Mouse (Mus musculus): ENCODE data around the gene Atp5f1.

Gene Atp5f1

DNA sequence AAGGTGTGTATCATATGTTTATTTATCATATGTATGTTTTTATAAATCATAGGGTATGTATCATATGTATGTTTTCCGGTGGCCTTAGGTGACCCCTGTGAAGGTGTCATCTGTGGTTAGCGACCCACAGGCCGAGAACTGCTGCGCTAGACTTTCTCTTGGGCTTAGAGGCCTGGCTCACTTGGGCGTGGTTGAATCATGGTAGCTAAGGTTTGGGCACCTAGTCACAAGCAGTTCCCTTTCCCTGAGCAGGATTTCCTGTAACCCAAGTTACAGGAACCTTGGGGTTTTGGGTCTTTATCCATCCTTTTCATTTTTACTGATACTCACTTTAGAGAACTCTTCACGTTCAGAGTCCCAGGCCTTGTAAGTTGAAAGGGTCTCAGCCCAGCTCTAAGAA is 59.6 kb downstream of the Atp5f1 start:
- no peak for DNase-seq (ENCODE audit: low spot score in 2 of 2)

DNA sequence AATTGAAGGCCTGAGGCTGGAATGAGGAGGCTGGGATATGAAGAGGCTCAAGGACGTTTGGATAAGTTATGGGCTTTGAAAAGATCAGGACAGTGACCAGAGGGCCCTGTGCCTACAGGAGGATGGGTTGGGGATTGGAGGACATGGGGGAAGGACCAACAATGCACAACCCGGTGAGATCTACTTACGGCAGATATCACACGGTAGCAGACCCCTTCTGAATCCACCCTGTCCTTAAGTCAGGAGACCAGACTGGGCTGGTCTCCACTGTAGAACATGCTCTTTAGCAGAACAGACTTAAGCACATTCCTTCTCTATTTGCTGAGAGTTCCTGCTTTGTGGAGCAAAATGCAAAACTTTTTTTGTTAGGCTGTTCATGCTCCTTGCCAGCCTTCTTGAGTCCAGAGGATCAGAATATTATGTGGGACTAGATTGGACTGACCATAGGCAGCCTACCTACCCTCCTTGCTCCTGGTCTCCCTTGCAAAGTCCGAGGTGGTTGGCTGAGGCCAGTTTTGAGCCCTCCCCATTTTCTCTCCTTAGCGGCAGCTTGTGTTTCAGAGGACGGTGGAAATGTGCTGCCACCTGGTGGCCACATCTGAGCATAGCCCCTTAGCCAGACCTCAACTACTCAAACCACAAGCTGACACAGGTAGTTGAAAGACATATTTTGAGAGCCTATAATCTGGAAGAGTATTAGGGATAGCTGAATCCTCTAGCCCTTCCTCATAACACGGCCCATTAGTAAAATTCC is 60.3 kb downstream of the Atp5f1 start:
- peak; percentile 66 to 84 for DNase-seq (ENCODE audit: low spot score in 2 of 2)

DNA sequence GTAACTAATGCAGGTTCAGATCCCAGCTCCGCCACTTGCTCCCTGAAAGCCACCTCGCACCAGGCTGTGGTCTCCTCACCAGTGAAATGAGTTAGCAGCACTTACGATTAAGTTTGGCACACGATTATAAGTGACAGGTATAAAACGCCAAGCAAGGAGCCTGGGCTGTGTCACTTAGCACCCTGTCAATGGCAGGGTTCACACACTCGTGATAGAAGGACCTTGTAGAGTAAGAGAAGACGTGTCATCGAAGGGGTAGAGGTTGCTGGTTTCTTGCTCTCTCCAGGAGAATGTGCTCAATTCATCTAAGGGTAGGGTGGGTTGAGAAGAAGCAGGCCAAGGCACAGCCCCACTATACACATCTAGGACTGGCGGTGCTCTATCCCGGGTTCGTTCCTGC is 61.0 kb downstream of the Atp5f1 start:
- DNase-seq (ENCODE audit: low spot score in 2 of 2), result no peak

DNA sequence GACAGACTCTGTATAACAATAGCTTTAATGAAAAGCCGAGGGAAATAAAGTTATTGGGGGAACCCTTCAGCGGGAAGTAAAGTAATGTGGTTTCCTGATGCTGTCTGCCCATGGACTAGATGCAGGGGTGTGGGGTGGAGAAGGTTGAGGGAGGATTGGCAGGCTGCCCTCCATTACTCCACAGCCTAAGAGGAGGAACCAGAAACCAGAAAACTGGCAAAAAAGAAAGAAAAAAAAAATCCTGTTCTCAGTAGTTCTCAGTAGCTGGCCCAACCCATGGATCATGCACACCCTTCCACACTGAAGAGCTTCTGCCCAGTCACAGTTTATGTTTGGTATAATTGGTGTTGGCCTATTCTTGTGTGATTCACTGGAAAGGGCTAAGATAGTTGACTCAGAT is 61.6 kb downstream of the Atp5f1 start:
- no peak for DNase-seq (ENCODE audit: low spot score in 2 of 2)

DNA sequence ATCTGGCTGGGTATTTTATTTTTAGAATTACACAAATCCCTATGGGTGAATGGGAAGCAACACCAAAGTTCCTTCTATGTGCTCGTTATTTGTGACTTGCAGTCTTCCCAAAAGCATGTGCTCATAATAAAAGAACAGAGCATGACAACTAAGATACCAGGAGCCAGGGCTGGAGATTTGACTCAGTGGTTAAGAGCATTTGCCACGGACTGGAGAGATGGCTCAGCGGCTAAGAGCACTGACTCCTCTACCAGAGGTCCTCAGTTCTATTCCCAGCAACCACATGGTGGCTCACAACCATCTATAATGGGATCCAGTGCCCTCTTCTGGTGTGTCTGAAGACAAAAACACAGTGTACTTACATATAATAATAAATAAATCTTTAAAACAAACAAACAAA is 63.1 kb downstream of the Atp5f1 start:
- DNase-seq (ENCODE audit: low spot score in 2 of 2), result no peak

DNA sequence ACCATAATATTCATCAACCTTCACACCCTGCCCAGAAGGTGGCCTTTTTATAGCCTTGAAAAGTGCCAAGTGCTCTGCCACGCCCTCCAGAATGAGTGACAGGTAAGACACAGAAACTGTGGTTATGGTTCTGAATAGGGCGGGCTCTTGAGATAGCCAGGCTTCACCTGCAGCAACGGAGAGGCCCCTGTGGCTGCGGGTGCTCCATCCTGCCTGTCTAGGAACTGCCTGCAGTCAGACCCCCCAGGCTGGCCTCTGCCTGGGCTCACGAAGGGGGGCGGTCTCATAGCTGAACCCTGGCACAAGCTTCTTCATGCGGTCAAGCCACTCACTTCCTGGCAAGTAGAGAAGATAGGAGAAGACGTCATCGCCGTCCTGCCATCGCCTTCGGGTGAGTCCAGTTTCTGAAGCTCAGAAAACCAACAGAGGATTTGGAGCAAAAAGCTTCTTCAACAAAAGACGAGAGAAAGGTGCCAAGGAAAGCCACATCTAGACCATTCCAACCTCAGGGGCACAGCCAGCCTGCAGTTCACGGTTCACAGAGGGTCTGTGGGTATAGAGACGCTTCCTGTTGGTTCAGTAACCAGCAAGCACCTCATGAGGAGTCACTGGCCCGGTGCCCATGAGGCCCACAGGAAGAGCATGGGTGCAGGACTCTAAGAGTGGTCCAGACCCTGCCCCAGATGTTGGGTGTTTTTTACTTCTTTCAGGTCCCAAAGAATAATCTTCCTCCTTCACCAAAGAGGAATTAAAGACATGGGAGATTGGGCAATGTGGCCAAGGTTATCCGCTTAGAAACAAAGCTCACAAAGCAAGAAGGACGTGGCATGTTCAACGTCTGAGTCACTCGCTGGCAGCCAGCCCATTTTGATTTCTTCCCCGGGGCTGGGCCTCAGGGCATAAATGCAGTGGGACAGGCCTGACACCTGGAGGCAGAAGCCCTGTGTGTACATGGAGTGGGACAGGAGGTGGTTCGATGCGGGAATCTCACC is 65.0 kb downstream of the Atp5f1 start:
- DNase-seq (ENCODE audit: low spot score in 2 of 2), result peak in 1 of 2 experiments; percentile 45

DNA sequence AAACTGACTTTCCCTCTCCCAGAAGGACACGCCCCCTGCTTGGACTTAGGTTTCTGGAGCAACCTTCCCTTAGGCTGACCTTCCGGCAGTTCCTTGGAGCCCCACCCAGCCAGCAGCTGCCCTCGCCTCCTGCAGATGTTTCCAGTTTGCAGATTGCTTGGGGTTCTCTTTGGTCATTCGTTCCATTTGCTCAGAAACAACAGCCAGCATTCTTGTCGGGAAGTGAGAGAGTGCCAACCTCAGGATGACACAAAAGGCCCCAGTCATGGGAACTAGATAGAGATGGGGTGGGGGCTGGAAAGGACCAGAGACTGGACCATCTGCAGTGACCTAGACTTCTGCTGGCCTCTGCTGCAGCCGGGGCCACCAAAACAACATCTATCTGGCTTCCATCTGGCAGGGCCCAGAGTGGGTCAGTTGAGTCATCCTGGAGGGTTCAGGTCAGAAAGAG is 65.9 kb downstream of the Atp5f1 start:
- DNase-seq (ENCODE audit: low spot score in 2 of 2), result no peak

Data from frontal cortex, postnatal 14 days (tissue).